Mouse (Mus musculus): Measurements from ENCODE around the gene 2310022A10Rik.

2310022A10Rik gene

GRCm38 (mm10) chr7:27591266-27592216 is 38.5 kb downstream of the 2310022A10Rik start, which contains the start of gene Akt2:
Akt2 (plus strand) TSS chr7:27591552.
- peak; percentile 81 to 82 for DNase-seq

- DNase-seq, result no peak
Measured at GRCm38 (mm10) chr7:27592217-27592929, 39.3 kb downstream of the 2310022A10Rik start.

- no peak for DNase-seq
Measured at GRCm38 (mm10) chr7:27592934-27593645, 40.1 kb downstream of the 2310022A10Rik start.

GRCm38 (mm10) chr7:27596586-27597503 is 43.8 kb downstream of the 2310022A10Rik start:
- DNase-seq, result no peak

GRCm38 (mm10) chr7:27598053-27598452 is 45.0 kb downstream of the 2310022A10Rik start:
- no peak for DNase-seq

GRCm38 (mm10) chr7:27601628-27602027 is 48.6 kb downstream of the 2310022A10Rik start:
- no peak for DNase-seq

GRCm38 (mm10) chr7:27602161-27602560 is 49.1 kb downstream of the 2310022A10Rik start:
- DNase-seq, result no peak

GRCm38 (mm10) chr7:27602835-27603234 is 49.8 kb downstream of the 2310022A10Rik start:
- DNase-seq, result no peak

GRCm38 (mm10) chr7:27604661-27605348 is 51.8 kb downstream of the 2310022A10Rik start:
- DNase-seq, result no peak

- no peak for DNase-seq
Measured at GRCm38 (mm10) chr7:27605499-27606285, 52.7 kb downstream of the 2310022A10Rik start.

- DNase-seq, result no peak
Measured at GRCm38 (mm10) chr7:27606481-27607254, 53.6 kb downstream of the 2310022A10Rik start.

- DNase-seq, result no peak
Measured at GRCm38 (mm10) chr7:27607580-27607979, 54.5 kb downstream of the 2310022A10Rik start.

GRCm38 (mm10) chr7:27608130-27608529 is 55.1 kb downstream of the 2310022A10Rik start:
- DNase-seq, result no peak

- no peak for DNase-seq
Measured at GRCm38 (mm10) chr7:27609285-27609684, 56.3 kb downstream of the 2310022A10Rik start.

GRCm38 (mm10) chr7:27609688-27610087 is 56.7 kb downstream of the 2310022A10Rik start:
- DNase-seq, result no peak

- no peak for DNase-seq
Measured at GRCm38 (mm10) chr7:27610370-27610769, 57.3 kb downstream of the 2310022A10Rik start.

- DNase-seq, result no peak
Measured at GRCm38 (mm10) chr7:27610871-27611270, 57.8 kb downstream of the 2310022A10Rik start.

GRCm38 (mm10) chr7:27612940-27613339 is 59.9 kb downstream of the 2310022A10Rik start:
- no peak for DNase-seq

GRCm38 (mm10) chr7:27613751-27614499 is 60.9 kb downstream of the 2310022A10Rik start:
- DNase-seq, result no peak
